Mouse (Mus musculus) kidney, postnatal 14 days (tissue): ENCODE data around the gene Gipr.

ENCODE experiments used
- DNase-seq: peaks from one replicate; pipeline ENCODE4 v3.0.0; 2022; ENCODE audit warnings: mixed read lengths

Gipr gene

GRCm38 (mm10) chr7:19165656-19166423 is at the start of gene Gipr:
Gene Gipr (minus strand): TSS chr7:19166127.
- DNase-seq = no peak

- no peak for DNase-seq
These were observed 49.0 kb upstream of the Gipr start for GRCm38 (mm10) chr7:19214940-19215339.

- no peak for DNase-seq
These were observed 48.4 kb upstream of the Gipr start for GRCm38 (mm10) chr7:19214369-19214768.

GRCm38 (mm10) chr7:19213385-19213784 is 47.5 kb upstream of the Gipr start:
- DNase-seq = no peak

GRCm38 (mm10) chr7:19211996-19212755 is 46.2 kb upstream of the Gipr start, which contains the start of gene Gpr4:
Gene Gpr4 (plus strand): TSS chr7:19212538.
- peak; percentile 75 for DNase-seq

- peak; percentile 34 for DNase-seq
These were observed 45.2 kb upstream of the Gipr start for GRCm38 (mm10) chr7:19211041-19211675.

- DNase-seq = no peak
These were observed 44.1 kb upstream of the Gipr start for GRCm38 (mm10) chr7:19210010-19210409.

- DNase-seq = no peak
These were observed 43.6 kb upstream of the Gipr start for GRCm38 (mm10) chr7:19209494-19209893.

- DNase-seq = peak; percentile 75
These were observed 43.1 kb upstream of the Gipr start for GRCm38 (mm10) chr7:19208944-19209472.

- no peak for DNase-seq
These were observed 42.4 kb upstream of the Gipr start for GRCm38 (mm10) chr7:19208201-19208910.

- DNase-seq = no peak
These were observed 36.3 kb upstream of the Gipr start for GRCm38 (mm10) chr7:19202065-19202850.

GRCm38 (mm10) chr7:19201660-19202059 is 35.7 kb upstream of the Gipr start:
- no peak for DNase-seq

- no peak for DNase-seq
These were observed 32.1 kb upstream of the Gipr start for GRCm38 (mm10) chr7:19197985-19198384.

GRCm38 (mm10) chr7:19196676-19197075 is 30.7 kb upstream of the Gipr start:
- DNase-seq = no peak

GRCm38 (mm10) chr7:19194676-19195075 is 28.7 kb upstream of the Gipr start:
- DNase-seq = no peak

GRCm38 (mm10) chr7:19184758-19185157 is 18.8 kb upstream of the Gipr start:
- peak; percentile 56 for DNase-seq

- no peak for DNase-seq
These were observed 18.3 kb upstream of the Gipr start for GRCm38 (mm10) chr7:19184250-19184649.

GRCm38 (mm10) chr7:19180862-19181429 is 15.0 kb upstream of the Gipr start:
- peak; percentile 75 for DNase-seq

GRCm38 (mm10) chr7:19179936-19180335 is 14.0 kb upstream of the Gipr start:
- DNase-seq = no peak

GRCm38 (mm10) chr7:19179173-19179572 is 13.2 kb upstream of the Gipr start:
- DNase-seq = peak; percentile 77

GRCm38 (mm10) chr7:19178443-19179092 is 12.6 kb upstream of the Gipr start:
- DNase-seq = peak; percentile 76
